Mouse (Mus musculus): ENCODE data around the gene Cep170. TPM values are rescaled to one million over a fixed set of nuclear protein-coding genes. Genes with fewer than 3 reads are reported as not detected.

The Cep170 gene
- polyA plus RNA-seq, 1 experiment, result 11.6 TPM

DNA sequence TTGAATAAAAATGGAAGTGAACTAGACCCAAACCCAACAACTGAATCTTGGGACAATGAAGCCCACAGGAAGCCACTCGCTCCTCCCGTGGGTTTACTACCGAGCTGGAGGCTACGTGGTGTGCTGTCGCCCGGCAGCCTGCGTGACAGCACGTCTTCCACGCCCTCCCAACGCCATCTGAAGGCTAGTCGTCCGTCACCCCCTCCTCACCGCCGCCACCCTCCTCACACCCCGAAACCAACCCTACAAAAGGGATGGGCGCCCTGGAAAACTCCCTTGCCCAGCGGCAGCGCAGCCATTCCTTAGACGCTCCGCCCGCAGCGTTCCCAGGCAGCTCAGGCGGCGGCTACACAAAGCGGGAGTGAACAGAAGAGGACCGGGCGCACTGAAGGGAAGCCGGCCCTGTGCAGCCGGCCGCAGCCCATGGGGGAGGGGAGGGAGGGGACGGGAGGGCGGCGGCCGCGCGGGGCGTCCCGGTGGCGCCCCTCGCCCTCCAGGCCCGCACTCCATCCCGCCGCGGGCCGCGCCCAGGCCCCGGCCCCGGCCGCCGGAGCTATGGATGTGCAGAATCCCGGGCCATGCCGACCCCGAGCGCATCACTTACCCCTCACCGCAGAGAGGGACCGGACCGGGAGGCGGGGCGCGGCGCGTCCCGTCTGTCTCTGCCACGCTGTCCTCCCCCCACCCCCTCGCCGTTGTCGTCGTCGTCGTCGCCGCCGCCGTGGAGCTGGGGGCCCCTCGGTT is 403 bp downstream of the Cep170 start:
- H3K4me3 ChIP-seq (replicated peaks; ENCODE audit: extremely low read depth, low read depth, low read length), result peak overlapping the region; percentile 88
- under 1% methylated on average over 73 of the region's 75 CpGs for WGBS
- DNase-seq, result peak; percentile 66
- TF ChIP-seq CTCF (IDR thresholded peaks at IDR 0.05; ENCODE audit: insufficient read depth, low read length) (no peak), POLR2A (IDR thresholded peaks at IDR 0.05; ENCODE audit: borderline replicate concordance, extremely low read depth, low read depth, low read length) (peak; percentile 64; the same call in 1 of the 2 replicates)
- peaks cover 6% of the 10 kb centered on the region for H3K4me1 ChIP-seq (ENCODE audit: control insufficient read depth, insufficient read depth, low read length)

DNA sequence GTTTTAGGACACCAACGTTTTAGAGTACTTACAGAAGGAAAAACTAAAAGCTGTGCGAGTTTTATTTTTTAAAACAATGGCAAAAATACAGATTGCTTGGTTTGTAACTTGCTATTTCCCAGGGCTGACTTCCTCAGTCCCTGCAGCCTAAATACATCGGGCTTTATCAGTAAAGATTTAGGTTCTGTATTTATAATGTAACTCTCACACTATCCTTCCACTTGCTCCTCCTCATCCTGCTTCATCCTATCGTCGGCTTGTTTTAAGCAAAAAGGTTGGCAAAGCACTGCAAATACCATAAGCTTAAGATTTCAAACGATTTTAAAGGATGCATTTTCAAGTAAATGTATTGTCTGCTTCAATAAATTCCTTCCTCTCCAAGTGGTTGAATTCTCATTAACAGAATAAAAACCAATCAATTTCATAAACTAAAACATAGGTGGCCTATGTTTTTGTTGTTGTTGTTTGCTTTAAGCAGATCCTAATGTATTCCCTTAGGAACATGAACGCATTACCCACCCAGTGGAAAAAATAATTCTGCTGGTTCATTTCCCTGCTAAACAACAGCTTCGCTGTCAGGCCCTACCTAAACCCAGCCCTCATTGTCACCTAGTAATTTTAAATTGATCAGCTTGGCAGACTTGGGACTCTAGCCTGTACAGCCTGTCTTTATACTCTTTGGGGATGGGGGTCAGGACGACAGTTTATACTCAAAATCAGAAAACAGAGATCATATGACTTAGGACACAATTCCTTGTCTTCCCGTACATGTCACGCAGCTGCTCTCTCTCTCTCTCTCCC is 1.2 kb downstream of the Cep170 start:
- 7% methylated on average over 11 of the region's 11 CpGs for WGBS
- peaks cover 6% of the 10 kb centered on the region for H3K4me1 ChIP-seq (ENCODE audit: control insufficient read depth, insufficient read depth, low read length)
- DNase-seq, result no peak
- TF ChIP-seq CTCF (IDR thresholded peaks at IDR 0.05; ENCODE audit: insufficient read depth, low read length) (no peak), POLR2A (IDR thresholded peaks at IDR 0.05; ENCODE audit: borderline replicate concordance, extremely low read depth, low read depth, low read length) (no peak)
- H3K4me3 ChIP-seq (replicated peaks; ENCODE audit: extremely low read depth, low read depth, low read length), result peak overlapping the region; percentile 88

DNA sequence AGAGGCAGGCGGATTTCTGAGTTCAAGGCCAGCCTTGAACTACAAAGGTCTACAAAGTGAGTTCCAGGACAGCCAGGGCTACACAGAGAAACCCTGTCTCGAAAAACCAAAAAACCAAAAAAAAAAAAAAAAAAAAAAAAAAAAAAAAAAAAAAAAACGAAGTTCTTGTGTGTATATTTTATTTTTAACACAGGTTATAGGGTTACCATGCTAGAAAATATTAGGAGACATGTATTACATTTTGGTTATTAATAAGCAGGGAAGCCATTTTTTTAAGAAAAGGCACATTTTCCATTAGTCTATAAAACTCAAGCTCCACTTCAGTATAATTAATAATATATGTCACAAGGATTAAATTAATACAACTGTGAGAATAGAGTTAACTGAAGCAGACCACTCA is 2.0 kb downstream of the Cep170 start:
- peaks cover 6% of the 10 kb centered on the region for H3K4me1 ChIP-seq (ENCODE audit: control insufficient read depth, insufficient read depth, low read length)
- no peak overlapping the region for H3K4me3 ChIP-seq (replicated peaks; ENCODE audit: extremely low read depth, low read depth, low read length)
- no peak for DNase-seq
- 52% methylated on average over 3 of the region's 3 CpGs for WGBS
- TF ChIP-seq CTCF (IDR thresholded peaks at IDR 0.05; ENCODE audit: insufficient read depth, low read length) (no peak), POLR2A (IDR thresholded peaks at IDR 0.05; ENCODE audit: borderline replicate concordance, extremely low read depth, low read depth, low read length) (no peak)

DNA sequence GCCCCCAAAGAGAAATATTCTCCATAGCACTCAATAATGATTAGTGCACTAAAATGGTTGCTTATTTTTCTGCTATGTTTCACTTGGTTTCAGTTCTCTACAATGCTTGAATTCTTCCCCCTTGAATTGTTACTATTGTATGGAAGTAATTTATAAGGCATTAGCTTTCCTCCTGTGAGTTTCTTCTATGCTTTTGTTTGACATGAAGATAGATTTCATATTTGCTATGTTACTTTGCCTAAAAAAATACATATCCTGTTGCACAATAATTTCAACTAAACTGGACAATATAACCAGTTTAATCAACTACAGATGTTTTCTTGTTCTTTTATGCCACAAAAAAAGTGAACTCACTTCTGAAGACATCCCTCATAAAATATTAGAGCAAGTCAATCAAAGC is 3.7 kb downstream of the Cep170 start:
- Histone ChIP-seq H3K4me1 (ENCODE audit: control insufficient read depth, insufficient read depth, low read length) (peaks cover 6% of the 10 kb centered on the region), H3K4me3 (replicated peaks; ENCODE audit: extremely low read depth, low read depth, low read length) (no peak overlapping the region)
- TF ChIP-seq CTCF (IDR thresholded peaks at IDR 0.05; ENCODE audit: insufficient read depth, low read length), result no peak
- no peak for TF ChIP-seq POLR2A (IDR thresholded peaks at IDR 0.05; ENCODE audit: borderline replicate concordance, extremely low read depth, low read depth, low read length)
- no peak for DNase-seq

- WGBS, result 3% methylated on average over 2 of the region's 2 CpGs
- DNase-seq, result no peak
- peaks cover 2% of the 10 kb centered on the region for H3K4me1 ChIP-seq (ENCODE audit: control insufficient read depth, insufficient read depth, low read length)
- H3K4me3 ChIP-seq (replicated peaks; ENCODE audit: extremely low read depth, low read depth, low read length), result no peak overlapping the region
- no peak for TF ChIP-seq CTCF (IDR thresholded peaks at IDR 0.05; ENCODE audit: insufficient read depth, low read length)
- no peak for TF ChIP-seq POLR2A (IDR thresholded peaks at IDR 0.05; ENCODE audit: borderline replicate concordance, extremely low read depth, low read depth, low read length)
Observed at GRCm38 (mm10) chr1:176800728-176801365, 13.0 kb downstream of the Cep170 start.

GRCm38 (mm10) chr1:176798673-176799072 is 15.2 kb downstream of the Cep170 start:
- TF ChIP-seq CTCF (IDR thresholded peaks at IDR 0.05; ENCODE audit: insufficient read depth, low read length) (no peak), POLR2A (IDR thresholded peaks at IDR 0.05; ENCODE audit: borderline replicate concordance, extremely low read depth, low read depth, low read length) (no peak)
- no peak for DNase-seq
- H3K4me1 ChIP-seq (ENCODE audit: control insufficient read depth, insufficient read depth, low read length), result peaks cover 2% of the 10 kb centered on the region
- H3K4me3 ChIP-seq (replicated peaks; ENCODE audit: extremely low read depth, low read depth, low read length), result no peak overlapping the region

GRCm38 (mm10) chr1:176792175-176792574 is 21.7 kb downstream of the Cep170 start:
- 82% methylated on average over 1 of the region's 1 CpGs for whole genome bisulfite sequencing
- DNase-seq, result no peak
- Histone ChIP-seq H3K4me1 (ENCODE audit: control insufficient read depth, insufficient read depth, low read length) (no peaks in the 10 kb centered on the region), H3K4me3 (replicated peaks; ENCODE audit: extremely low read depth, low read depth, low read length) (no peak overlapping the region)
- no peak for TF ChIP-seq CTCF (IDR thresholded peaks at IDR 0.05; ENCODE audit: insufficient read depth, low read length)
- TF ChIP-seq POLR2A (IDR thresholded peaks at IDR 0.05; ENCODE audit: borderline replicate concordance, extremely low read depth, low read depth, low read length), result no peak

DNA sequence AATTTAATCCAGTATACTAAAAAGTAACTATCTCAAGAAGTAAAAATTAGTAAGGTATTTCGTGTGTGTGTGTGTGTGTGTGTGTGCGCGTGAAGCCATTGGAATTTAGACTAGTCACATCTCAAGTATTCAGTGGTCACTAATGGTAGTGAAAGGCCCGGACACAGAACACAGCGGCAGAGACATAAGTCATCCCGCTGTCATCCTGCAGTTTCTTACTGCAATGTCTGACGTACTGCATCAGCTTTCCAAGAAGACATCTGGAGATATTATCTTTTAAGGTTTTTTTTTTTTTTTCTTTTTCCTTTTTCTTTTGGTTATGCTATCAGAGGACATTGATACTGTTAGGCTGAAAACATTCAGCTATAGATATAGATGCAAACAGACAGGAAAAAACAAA is 24.5 kb downstream of the Cep170 start:
- DNase-seq, result no peak
- no peaks in the 10 kb centered on the region for H3K4me1 ChIP-seq (ENCODE audit: control insufficient read depth, insufficient read depth, low read length)
- 78% methylated on average over 7 of the region's 7 CpGs for WGBS
- TF ChIP-seq POLR2A (IDR thresholded peaks at IDR 0.05; ENCODE audit: borderline replicate concordance, extremely low read depth, low read depth, low read length) (no peak), CTCF (IDR thresholded peaks at IDR 0.05; ENCODE audit: insufficient read depth, low read length) (no peak)
- no peak overlapping the region for H3K4me3 ChIP-seq (replicated peaks; ENCODE audit: extremely low read depth, low read depth, low read length)

DNA sequence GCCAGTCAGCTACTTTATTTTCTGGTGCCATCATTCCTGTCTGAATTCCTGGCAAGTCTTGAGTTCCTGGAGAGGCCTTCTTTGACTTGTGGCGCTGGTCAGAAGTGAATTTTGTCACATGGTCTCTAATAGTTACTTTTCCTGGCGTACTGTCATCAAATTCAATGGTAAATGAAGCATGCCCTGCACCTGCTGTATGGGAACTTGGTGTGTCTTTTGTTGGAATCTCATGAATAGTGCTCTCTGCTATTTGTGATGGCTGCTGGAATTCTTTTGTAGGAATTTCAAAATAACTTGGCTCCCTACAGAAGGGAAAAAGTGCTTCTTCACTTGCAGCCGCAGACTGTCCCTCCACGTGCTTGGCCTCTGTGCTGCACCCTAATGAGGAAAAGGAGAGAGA is 39.3 kb downstream of the Cep170 start:
- H3K4me1 ChIP-seq (ENCODE audit: control insufficient read depth, insufficient read depth, low read length), result no peaks in the 10 kb centered on the region
- no peak overlapping the region for H3K4me3 ChIP-seq (replicated peaks; ENCODE audit: extremely low read depth, low read depth, low read length)
- 66% methylated on average over 4 of the region's 4 CpGs for WGBS
- DNase-seq, result no peak
- TF ChIP-seq POLR2A (IDR thresholded peaks at IDR 0.05; ENCODE audit: borderline replicate concordance, extremely low read depth, low read depth, low read length) (no peak), CTCF (IDR thresholded peaks at IDR 0.05; ENCODE audit: insufficient read depth, low read length) (no peak)
